Mouse (Mus musculus) retina, postnatal 7 days (tissue): Measurements from ENCODE around the gene Taok3.
A peak's percentile ranks its signal among the peaks of the same experiment; 100 is the strongest.

ENCODE experiments used
- DNase-seq: peaks from one replicate; pipeline ENCODE4 v3.0.0-alpha.2; 2012; ENCODE audit warnings: low read depth, low spot score

Taok3 gene

DNA sequence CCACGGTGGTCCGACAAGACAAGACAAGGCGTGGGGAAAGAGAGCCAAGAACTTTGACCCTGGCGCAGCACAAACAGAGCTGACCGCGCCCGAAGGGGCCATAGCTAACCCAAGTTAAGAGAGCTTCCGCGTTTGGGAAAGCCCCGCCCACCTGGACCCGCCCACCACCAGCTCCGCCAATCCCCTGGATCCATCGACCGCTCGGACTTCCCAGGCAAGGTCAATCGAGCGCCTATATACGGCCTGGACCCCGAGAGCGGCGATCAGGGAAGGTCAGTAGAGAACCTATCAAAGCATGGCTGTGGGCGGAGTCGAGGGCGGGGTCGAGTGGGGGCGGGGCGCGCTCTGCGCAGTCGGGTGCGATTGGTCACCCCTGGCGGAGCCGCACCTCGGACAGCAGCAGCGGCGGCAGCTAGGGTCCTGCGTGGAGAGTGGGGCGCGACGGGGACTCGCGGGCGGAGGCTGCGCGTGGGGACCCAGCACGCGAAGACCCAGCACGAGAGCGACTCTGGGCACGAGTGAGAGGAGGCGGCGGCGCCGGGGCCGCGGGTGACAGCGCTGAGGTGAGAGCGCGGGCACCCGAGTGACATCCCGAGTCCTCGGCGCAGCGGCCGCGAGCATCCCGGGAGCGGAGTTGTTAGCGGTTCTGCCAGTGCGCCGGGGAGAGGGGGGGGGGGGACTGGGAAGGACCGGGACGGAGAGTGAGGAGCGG, at the start of gene Taok3:
Taok3 (plus strand) TSS at position 353 of the 712 bp plus-strand sequence.
- DNase-seq: peak; percentile 98

DNA sequence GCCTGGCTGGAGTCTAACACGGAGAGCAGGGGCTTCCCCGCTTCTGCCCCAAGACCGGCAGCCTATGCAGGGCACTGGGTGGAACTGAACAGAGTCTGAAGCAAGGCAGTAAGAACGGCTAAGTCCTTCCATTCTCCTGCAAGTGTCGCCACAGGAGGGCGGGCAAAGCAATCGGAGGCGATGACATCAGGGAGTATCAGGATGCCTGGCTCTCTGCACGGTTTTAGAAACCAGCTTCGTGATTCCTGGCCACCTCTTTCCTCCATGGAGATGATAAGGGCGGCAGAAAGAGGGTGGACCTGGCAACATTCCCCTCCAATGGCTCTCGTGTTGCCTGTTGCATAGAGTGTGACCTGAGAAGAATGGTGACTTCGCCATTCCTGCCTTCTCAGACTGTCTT, 32.2 kb upstream of the Taok3 start:
- no peak for DNase-seq

DNA sequence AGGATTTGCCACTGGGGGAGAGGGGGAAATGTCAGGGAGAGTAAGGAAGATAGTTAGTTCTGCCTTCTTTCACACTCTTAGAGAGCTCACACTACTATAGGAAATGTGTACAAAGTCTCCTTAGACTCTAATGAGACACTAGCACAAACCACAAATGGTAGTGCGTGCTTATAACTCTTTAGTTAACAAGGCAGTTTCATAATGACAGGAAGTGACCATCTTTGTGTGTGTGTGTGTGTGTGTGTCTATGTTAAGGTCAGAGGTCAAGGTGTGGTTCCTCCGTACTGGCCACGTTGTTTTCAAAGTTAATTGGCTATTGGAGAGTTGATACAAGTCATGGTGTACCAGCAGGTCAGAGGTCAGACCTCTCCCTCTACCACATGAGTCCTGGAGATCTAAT, 30.8 kb upstream of the Taok3 start:
- no peak for DNase-seq

DNA sequence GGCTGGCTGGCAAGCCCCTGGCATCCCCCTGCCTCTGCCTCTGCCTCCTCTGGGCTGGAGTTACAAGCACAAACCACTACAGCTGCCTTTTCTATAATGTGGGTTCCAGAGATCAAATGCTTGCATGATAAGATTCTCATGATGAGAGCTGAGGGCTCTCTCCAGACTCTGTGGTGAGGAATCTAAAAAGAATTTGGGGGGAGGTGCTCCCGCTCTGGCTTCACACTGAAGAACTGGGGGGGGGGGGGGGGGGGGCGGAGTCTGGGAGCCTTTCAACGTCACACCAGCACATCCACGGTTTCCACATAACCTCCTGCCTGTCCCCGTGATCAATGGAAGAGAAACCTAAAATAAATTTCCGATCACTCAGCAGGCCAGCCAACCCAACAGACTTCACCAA, 30.1 kb upstream of the Taok3 start:
- DNase-seq: no peak

DNA sequence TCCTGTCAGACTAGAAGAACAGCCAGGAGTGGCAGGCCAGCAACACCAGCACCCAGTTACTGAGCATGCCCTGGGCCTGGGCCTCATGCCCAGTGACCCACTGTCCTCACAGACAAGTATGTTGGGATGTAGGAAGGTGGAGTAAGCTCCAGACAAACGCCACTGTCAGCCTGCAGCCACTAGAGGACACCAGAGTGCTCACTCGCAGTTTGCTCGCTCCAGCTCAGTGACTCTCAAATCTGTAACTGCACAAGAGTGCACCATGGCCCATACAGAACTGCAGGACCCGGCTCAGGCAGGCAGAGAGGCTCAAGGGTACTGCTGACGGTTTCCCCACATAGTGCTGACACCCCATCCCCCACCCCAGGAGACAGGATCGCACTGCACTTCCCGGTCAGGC, 25.5 kb upstream of the Taok3 start:
- peak; percentile 33 for DNase-seq

DNA sequence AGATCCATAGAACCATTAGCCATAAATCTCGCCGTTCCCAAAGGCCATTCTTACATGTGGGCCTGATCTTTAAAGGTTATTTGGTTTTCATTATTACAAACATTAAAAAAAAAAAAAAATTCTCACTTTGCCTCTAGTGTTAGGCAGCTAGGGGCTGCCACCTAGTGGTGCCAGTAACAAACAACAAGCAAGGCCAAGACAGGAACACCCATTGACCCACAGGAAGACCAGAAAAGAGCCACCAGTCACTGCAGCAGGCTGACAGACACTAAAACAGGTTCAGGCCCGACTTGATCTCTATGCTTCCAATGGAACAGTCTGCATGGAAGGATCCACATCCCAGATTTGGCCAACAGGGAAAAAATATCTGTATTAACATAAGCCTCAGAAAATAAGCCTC, 23.2 kb upstream of the Taok3 start:
- DNase-seq: no peak

DNA sequence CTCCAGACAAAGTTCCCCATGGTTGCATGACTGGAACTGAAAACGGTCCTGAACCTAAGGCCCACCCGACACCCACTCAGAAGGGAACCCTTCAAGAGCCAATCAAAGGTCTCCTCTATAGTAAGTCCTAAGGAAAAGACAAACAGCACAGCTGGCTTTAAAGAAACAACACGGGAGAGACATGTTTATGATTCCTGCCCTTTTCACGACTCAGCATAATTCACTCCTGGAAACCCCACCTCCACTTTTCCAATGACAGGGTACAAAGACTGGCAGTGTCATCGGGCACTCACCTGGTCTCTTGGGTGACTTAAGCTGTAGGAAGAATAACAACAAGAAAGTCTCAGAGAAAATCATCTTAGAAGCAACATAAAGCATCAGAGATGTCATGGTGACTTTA, 20.9 kb upstream of the Taok3 start:
- no peak for DNase-seq

DNA sequence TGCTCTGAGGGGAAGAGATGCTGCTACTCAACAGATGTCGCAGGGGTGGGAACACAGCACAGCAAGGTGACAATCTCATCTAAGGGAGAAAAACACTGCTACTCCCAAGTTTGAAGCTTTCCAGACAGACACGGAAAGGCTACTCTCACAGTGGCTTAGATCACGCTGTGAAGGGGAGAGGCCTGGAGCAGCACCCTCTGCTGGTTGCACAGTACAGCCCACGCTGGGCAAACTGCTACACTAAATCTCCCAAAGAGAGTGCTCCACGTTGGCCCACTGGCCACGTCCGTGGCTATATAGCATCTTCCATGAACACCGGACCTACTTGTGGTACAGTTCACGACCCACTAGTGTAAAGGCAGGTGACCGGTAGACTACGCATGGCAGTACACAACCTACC, 20.2 kb upstream of the Taok3 start:
- no peak for DNase-seq

DNA sequence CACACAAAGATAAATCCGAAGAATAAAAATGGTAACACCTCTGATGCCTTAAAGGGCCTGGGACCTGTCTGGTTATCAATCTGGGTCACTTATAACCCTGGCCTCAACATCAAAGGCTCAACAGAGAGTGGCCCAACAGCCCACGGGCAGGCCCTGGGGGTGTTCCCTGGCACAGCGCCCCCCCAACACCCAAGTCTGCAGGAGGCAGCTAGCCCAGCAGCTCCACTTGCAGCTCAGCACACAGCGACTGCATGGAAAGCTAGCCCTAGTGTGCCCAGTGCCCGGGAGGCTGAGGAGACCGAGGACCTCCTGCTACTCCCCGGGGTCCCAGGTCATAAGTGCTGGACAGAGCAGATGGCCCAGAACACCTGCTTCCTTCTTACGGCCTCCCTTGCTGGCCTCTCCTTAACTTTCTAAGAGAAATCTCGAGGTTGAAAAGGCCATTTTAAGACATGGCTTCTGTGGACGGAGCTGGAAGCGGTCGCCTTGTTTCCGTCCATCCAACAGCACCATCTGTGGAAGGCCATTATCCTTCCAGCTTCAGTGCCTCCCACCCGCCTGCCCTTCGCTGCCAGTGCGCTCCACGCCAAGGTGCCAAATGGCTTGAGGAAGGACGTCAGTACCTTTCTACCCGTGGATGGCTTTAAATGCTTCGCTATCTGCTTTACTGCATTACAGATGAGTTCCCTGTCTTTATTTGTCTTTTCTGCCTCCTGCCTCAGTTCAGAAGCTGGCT, 16.6 kb upstream of the Taok3 start:
- DNase-seq: no peak

DNA sequence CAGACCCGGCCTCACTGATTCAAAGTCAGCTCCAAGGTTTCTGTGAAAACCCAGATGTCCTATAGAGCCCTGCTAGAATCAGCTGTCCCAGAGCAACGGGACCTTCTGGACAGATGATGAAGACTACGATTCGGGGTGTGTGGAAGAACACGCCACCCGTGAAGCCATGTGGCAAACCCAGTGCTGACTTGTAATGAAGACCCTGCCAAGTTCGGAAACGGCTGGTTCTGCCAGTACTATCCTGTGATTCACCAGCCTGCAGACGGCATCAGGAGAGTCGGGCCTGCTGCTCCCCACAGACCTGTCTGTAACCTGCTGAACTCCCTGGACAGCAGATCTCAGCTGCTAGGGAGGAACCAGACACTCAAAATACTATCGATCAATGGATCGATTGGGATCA, 15.6 kb upstream of the Taok3 start:
- DNase-seq: no peak

DNA sequence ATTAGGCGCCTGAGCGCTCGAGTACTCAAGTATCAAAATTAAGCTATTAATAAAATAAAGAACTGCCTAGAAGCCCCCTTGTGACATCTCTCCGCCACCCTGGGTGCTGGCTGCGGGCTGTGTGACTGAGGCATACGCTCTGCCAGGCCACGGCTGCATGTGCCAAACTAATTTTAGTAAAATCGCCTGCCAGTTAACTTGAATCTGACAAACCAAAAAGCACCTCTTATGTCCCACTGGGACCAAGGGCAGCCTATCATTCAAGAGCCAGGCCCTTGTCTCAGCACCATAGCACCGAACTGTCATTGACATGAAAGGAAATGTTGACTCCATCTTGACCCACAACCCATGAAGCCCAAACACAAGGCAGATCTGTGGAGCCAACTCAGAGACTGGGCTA, 14.2 kb upstream of the Taok3 start:
- no peak for DNase-seq

DNA sequence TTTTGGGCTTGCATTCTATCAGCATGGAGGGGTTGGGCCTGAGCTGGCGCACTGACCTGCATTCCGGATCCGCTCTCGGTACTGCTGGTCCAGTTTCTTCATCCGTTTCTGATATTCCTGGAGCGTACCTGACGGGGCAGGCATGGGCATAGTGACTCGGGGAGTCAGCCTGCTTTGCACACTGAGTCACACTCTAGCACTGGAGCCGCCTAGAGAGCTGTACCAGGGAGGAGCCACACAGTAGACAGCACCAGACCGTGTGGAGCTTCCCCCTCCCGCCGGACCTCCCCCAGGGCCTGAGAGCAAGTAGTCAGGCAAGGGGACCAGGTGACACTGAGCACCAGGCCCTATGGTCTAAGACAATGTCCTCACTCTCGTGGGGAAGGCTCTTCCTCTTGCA, 11.6 kb upstream of the Taok3 start:
- DNase-seq: no peak

DNA sequence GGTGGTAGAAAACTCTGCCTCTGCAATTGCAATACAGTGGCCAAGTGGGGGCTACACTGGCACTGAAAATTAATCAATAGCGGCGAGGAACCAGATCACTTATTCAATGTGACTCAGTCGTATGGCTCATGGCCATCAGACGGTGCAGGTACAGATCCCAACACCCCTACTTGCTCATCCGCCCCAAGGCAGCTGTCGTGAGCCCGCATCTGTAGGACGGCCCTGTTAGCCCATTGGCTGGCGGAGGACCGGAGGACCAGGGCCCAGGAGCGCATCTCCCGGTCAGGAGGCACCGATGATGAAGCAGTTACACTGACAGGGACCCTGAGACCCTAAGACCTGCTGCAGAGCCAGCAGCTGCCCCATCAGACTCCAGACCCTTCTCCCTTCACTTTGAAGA, 11.2 kb upstream of the Taok3 start:
- no peak for DNase-seq

DNA sequence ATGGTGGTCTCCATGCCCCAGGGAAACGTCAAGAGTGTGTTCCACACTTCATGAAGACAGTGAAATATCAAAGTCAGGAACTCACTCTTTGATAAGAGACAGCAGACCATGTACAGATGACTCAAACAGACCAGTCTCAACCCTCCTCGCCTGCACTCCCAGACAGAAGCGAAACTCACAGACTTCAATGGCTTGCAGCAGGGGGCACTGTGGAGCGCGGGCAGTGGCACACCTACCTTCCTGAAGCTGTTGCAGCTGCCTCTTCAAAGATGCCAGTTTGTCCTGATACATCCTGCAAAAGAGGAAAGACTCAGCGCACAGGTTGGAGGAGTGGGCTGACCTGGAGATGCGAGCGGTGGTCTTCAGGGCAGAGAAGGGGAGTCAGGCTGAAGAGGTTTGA, 10.4 kb upstream of the Taok3 start:
- DNase-seq: no peak

DNA sequence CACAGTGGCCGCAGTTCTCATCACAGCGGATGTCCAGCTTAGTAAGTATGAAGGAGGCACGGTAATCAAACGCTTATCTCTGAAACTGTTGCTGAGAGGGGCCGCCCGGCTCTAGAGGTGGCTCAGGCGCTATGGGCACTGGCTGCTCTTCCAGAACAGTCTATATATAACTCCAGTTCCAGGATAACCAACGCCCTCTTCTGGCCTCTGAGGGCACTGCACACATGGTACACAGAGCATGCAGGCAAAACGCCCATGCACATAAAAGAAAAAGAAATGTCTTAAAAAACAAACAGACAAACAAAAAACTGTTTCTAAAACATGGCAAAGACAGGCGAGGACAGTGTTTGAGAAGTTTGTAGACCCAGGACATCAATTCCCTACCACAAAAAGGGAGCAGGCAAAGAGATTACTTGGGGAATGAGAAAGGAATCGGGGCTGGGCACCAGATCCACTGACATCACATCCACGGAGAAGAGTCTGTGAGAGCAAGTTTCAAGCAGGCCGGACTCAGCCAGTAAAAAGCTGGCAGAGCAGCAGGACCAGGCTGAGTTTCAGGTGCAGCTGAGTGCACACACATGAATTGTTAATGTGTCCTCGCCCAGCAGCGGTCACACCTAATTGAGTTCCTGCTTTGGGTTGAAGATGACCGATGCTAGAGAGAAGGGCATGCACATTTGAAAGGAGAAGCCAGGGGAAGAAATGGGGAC, 8.7 kb upstream of the Taok3 start:
- no peak for DNase-seq

DNA sequence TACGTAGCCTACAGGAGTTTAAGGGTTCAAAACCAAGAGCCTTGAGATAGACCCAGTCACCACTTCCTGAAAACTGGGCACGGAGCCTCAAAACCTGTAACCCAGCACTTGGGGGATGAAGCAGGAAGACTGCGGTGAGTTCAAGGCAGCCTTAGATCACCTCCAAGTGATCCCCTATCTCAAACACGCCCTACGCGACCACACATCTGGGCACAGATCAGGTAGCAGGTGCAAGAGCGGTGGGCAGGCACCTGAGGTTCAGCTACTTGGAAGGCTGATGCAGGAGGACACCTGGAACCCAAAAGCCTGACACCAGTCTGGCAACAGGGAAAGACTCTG, 8.2 kb upstream of the Taok3 start:
- DNase-seq: no peak

DNA sequence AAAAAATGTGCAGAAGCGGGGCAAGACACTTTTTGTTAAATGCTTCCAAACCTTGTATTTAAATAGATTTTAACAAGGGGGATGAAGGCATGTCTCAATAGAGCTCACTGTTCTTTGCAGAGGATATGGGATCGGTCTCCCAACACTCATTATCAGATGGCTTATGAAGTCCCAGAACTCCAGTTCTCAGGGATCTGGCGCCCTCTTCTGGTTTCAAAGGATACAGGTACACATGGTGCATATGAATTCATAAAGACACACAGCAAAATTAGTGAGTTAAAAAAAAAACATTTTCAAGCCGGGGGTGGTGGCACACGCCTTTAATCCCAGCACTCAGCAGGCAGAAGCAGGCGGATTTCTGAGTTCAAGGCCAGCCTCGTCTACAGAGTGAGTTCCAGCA, 6.6 kb upstream of the Taok3 start:
- DNase-seq: no peak

DNA sequence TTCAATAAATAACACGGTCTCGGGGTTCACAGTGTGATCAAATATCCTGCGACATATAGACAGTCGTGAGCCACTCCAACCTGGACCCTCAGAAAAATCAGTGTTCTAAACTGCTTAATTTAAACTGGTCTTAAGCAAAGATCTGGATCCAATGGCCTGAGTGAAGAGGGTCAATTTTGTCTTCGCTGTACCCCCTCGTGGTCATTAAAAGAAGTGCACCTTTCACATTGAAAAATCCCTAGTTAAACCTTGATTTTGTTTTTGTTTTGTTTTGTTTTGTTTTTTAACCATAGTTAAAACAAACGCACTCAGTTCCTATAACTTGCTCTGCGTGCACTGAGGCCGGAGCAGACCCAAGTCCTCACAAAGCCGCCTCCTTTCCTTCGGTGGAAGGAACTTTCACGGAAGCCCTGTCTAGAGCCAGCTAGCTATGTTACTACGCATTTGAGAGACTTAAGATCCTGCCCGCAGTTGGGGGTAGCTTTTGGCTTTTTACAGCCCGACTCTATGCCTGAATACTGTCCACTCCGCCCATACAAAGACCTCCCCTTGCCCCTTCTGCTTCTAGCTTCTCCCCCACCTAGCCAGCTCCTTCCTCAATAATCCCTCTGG, 5.2 kb upstream of the Taok3 start:
- no peak for DNase-seq

DNA sequence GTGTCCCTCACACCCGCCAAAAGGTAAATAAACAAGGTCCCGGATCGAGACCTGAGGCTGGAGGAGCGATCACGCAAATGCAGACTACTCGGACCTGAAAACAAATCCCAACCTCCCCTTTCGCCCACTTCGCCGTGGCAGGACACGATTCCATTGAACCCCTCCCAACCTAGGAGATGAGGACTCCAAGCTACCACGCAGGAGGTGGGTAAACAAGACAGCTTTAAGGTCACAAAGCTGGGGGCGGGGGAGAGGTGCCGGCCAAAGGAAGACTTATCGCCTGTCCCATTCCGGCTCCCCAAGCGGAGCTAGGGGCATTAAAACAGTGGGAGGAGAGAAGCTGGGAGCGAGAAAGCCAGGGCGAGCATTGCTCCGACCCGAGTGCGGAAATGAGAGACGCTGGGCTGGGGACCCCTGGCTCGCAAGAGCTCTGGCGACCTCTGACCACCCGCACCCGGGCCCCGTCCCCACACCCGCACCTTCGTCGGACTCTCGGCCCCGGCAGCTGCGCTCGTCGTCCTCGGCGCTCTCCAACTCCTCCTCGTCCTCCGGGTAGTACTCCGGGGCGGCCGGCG, 4.6 kb upstream of the Taok3 start:
- DNase-seq: no peak

DNA sequence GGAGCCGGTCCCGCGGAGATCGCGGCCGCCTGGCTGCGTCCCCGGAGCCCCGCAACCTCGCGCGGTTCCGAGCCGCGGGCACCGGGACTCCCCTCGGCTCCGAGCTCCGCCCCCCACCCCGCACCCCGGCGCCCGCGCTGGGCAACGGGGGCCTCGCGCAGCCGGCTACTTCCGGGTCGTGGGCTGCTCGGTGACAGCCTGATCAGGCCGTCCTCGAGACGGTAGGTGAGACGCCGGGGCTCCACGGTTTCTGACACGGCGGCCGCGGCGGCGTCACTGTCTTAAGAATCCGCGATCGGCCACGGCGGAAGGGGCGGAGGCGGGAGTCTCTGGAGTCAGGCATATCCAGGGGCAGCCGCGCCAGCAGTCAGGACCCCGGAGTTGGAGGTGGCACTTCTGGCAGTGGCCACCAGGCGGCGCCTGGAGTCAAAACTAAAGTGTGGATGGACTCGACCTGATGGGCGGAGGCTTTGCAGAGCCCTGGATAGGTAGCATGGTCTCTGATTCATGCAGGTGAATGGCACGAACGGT, 4.0 kb upstream of the Taok3 start, which contains the start of gene Suds3:
Suds3 (minus strand) TSS at position 278 of the 531 bp plus-strand sequence.
- peak; percentile 89 for DNase-seq

DNA sequence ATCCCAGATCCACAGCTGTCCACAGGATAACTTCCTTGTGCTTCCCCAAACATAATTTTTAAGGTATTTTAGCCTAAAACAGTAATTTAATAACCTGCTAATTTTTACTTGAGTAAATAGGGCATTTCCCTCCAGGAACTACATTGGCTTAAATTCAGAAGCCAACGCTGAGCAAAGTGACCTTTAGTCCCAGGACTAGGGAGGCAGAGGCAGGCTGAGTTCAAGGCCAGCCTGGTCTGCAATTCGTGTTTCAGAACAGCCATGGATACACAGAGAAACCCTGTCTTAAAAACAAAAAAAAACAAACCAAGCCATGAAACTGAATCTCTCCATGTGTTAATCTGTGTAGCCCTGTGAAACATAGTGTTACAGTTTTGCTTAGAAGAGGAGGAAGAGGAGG, 3.3 kb upstream of the Taok3 start:
- DNase-seq: no peak

DNA sequence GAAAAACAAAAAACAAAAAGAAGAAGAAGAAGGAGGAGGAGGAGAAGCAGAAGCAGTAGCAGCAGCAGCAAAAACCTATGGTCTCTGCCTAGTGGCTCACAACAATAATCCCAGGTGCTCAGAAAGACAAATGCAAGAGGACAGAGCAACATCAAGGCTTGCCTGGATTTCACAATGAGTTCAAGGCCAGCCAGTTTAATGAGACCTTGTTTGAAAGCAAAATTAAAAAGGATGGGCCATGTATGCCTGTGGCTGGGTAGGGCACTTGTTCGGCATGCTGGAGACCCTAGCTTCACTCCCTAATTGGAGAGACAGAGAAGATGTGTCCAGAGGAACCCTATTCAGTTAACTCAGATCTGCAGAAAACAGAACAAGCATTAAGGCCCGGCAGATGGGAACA, 2.7 kb upstream of the Taok3 start:
- no peak for DNase-seq
